Mouse (Mus musculus) lung, postnatal 0 days (tissue): ENCODE data around the gene Olfr544.

ENCODE experiments used
- CTCF ChIP-seq: IDR thresholded peaks from 2 replicates; pipeline ENCODE4 v1.5.1; 2016; ENCODE audit warnings: antibody characterized with exemption, mild to moderate bottlenecking
- EP300 ChIP-seq: IDR thresholded peaks from 2 replicates; pipeline ENCODE4 v1.6.1; 2016; ENCODE audit warnings: antibody characterized with exemption, mild to moderate bottlenecking, control low read depth

GRCm38 (mm10) chr7:102478425-102478824 lies 9.7 kb downstream of the Olfr544 start:
- no peak for TF ChIP-seq EP300
- TF ChIP-seq CTCF: no peak
